Mouse (Mus musculus) gastrocnemius, postnatal 4 days (tissue): ENCODE results near the gene Nthl1. TPM values are rescaled to one million over a fixed set of nuclear protein-coding genes. Genes with fewer than 3 reads are reported as not detected.
"Not testable (repeated sequence)": the region's sequence is repeated elsewhere in the genome, so short reads cannot be mapped to it uniquely, and the experiment has no call there.

Experiments used
- DNase-seq, 2 experiments: peaks; one replicate each; pipeline ENCODE4 v3.0.0; 2021 to 2022; ENCODE audit warnings: low spot score in 2 of 2, mixed read lengths in 2 of 2
- total RNA-seq, 2 experiments: library from RNA; stranded (reverse); gene quantifications; 2 replicates each; pipeline ENCODE4 v1.2.3; 2021

Nthl1 gene
- total RNA-seq, 2 experiments from 2014 or later: 7.5 TPM

DNA sequence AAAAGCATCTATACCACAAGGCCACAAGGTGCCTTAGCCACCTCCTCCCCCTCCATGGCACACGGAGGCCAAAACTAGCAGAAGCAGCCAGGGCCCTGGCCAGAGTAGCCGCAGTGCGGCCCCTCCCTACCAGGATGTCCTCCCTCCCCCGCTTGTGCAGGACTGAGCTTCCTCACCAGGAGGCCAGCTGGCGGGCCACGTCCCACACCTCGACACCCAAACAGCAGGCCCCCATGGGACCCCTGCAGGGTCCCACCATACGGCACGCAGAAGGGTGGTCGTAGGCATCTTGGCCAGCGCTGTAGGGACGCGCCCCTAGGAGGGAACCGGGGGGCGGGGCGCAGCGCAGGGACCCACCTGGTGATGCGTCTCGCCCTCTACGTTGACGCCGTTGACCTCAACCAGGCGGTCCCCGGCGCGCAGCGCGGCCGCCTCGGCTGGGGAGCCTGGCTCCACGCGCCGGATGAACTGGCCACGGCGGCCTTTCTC, 17.1 kb downstream of the Nthl1 start:
- DNase-seq: peak in 1 of 2 experiments; percentile 60

DNA sequence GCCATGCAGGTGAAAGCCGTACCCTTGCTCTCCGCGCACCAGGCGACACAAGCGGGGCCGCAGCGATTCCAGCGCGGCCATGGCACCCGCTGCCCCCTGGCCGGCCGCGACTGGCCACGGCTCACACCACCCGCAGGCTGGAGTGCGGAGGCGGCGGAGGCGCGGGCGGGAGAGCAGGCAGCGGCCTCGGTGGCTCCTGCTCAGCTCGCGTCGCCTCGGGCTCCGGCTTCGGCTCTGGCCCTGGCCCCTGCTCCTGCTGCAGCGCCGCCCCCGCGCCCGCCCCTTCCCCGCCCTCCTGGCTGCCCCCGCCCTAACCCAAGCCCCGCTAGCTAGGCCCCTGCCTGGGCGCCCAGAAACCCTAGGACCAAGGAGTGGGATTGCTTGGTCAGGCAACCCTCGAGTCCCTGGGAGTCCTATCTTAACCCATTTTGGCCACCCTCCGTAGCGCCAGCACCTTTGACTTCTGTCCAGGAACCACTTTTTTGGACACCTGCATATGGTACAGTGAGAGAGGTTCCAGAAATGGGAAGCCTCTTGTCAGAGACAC, 17.7 kb downstream of the Nthl1 start, which contains the start of gene Slc9a3r2:
Gene Slc9a3r2 (minus strand): TSS at position 258 of the 547 bp plus-strand sequence.
- peak in 1 of 2 experiments; percentile 72 for DNase-seq

DNA sequence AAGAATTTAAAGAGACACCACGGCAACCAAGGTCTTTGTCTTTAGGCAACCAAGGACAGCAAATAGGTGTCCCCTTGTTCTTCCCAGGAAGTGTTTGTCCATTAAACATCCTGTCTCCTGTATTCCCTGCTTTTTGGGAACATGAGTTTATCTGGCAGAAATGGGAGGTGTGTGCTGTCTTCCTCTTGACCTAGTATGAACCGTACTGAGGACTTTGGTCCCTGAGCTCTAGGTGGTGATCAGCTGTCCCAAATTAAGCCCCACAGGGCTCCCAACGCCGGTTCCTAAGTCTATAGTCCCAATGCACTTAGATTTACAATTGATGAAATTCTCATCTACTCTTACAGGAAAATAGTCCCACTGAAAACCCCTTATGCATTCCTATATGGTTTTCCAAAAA, 18.3 kb downstream of the Nthl1 start:
- DNase-seq: no peak

GRCm38 (mm10) chr17:24651835-24652234, 19.4 kb downstream of the Nthl1 start:
- DNase-seq: no peak

DNA sequence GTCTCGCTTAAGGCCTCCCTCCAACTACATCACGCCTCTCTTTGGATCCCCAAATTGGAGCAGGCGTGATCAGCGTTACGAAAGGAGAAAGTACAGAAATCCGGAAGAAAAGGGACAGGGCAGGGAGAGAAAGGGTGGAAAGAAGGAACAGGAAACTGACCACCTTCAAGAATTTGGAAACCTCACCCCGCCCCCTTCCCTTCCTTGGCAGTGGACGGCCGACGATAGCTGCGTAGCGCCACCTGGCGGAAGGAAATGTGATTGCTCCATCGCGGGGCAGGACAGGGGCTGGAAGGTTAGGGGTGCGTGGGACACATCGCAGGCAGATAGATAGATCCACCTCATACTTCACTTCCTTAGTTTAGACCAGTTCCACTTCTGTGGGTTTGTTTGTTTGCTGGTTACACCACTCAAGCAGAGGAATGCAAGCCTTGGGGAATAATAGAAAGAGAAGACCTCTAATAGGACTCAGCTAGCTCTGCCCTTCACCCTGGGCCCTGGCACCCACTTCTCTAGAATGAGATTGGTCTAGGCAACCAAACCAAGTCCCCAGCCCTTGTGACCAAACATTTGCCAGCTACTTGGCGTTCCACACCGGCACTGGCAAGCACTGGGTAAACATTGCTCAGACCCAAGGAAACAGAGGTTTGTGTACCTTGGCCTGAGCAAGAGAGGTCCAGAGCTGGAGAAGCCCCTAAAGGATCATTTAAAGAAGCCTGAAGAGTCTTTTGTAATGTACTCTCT, 21.7 kb downstream of the Nthl1 start:
- DNase-seq: peak; percentile 68 to 82

- DNase-seq: no peak
These were observed 22.5 kb downstream of the Nthl1 start for GRCm38 (mm10) chr17:24654969-24655368.

GRCm38 (mm10) chr17:24658017-24658758, 25.7 kb downstream of the Nthl1 start, which contains the start of gene Npw:
Gene Npw, minus strand, starts transcription at chr17:24658457.
- no peak for DNase-seq

- DNase-seq: not testable (repeated sequence)
These were observed 34.5 kb downstream of the Nthl1 start for GRCm38 (mm10) chr17:24667011-24667410.

DNA sequence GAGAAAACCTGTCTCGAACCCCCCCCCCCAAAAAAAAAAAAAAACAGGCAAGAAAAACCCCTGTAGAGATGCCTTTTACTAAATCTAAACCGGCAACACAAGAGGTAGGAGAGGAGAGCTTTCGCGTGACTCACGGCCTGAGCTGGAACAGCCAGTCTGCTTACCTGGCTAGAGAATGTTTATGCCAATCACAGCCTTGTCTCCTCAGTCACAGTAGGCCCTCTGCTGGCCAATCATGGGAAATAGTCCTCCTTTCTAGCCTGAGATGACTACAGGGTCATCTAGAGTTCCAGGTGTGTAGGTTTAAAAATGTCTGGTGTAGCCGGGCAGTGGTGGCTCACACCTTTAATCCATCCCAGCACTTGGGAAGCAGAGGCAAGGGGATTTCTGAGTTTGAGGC, 34.9 kb downstream of the Nthl1 start:
- DNase-seq: no peak

DNA sequence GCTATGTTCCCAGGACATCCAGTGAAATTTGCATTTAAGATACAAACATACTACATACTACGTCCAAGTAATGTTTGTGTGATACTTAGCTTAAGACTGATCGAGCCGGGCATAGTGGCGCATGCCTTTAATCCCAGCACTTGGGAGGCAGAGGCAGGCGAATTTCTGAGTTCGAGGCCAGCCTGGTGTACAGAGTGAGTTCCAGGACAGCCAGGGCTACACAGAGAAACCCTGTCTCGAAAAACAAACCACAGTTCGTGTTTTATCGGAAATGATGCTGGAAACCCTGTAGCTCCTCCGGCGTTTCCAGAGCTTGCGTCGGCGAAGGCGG, 36.7 kb downstream of the Nthl1 start:
- DNase-seq: not testable (repeated sequence)

DNA sequence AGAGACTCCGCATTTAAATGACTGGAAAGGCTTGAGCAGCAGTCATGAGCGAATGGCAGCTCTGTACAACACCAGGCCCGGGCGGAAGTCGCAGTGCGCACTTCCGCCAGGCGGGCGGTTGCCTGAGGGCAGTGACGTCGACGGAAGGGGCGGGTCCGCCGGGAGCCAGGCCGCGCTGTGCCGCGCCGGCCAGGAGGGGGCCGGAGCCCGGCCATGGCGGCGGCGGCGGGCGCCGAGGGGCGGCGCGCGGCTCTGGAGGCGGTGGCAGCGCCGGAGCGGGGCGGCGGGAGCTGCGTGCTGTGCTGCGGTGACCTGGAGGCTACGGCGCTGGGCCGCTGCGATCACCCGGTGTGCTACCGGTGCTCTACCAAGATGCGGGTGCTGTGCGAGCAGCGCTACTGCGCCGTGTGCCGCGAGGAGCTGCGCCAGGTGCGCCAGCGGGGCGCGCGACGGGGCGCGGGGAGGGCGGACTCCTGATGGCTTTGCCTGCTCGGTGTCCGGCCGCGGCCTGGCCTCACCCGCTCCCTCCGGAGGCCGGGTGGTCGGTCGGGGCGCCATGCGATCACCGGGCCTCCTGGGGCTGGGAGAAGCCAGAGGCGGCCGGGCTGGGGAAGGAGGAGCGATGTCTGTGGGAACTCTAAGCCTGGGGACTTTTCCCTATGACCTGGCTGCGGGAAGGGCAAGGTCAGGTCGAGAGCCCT, 37.2 kb downstream of the Nthl1 start, which contains the start of gene Zfp598:
Gene Zfp598 (plus strand): TSS at position 143 of the 701 bp plus-strand sequence.
- peak; percentile 90 to 98 for DNase-seq

DNA sequence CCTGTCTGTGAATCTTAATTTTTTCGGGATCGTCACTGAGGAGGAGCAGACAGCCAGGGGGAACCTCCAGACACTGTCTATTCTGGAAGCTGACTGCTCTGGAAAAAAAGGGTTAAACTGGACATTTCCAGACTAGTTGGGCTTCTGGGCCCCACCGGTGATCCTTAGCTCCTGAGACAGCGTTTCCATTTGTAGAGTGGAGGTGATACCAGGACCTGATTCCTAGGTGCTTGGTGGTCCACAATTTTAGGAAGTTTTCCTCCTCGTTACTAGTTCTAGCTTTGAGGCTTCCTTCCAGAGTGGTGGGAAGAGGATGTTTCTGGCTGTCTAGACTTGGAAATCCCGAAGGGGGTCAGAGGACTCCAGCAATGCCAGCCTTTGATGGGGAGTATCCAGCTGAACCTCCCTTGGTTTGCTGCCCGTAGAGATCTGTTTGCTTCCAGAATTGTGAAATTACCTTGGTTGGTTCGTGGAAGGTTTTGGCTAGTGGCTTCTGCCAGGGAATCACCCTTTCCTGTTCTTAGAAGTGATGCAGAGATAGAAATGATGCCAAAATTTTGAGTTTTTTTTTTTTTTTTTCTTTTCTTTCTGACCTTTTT, 37.9 kb downstream of the Nthl1 start:
- DNase-seq: no peak

DNA sequence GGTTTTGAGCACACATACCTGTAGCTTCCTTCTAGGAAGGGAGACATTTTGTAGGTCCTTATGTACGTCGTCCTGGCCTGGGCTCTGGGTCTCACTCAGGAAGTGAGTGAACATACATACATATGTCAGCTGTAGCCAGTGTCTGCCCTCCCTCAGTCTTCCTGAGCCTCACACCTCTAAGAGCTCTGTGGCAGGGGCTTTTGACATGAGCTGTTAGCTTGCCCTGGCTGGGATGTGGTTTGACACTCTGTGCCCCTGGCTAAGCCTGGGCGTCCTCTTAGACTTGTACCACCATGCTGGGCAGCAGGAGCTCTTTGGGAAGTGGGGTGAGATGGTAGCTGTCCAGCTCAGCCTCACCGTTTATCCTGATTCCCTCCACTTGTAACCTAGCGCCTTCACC, 38.9 kb downstream of the Nthl1 start:
- no peak for DNase-seq

DNA sequence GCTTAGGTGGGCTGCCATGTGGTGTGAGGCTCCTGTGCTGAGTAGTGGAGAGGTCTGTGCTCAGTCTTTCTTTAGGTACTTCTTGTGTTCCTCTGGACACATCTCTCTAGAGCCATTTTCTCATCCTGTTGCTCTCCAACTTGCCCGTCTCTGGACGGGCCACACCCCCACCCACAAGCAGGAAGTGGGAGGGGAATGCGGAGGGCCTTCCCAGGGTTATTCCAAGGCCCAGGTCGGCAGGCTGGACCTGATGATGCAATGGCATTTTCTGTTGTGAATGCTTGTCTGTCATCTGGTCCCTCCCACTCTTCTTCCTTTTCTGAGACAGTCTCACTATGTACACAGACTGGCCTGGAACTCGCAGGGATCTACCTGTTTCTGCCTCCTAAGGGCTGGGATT, 39.7 kb downstream of the Nthl1 start:
- no peak for DNase-seq

GRCm38 (mm10) chr17:24674277-24674676, 41.8 kb downstream of the Nthl1 start:
- no peak for DNase-seq

- peak; percentile 54 to 74 for DNase-seq
These were observed 43.7 kb downstream of the Nthl1 start for GRCm38 (mm10) chr17:24676187-24676586.

DNA sequence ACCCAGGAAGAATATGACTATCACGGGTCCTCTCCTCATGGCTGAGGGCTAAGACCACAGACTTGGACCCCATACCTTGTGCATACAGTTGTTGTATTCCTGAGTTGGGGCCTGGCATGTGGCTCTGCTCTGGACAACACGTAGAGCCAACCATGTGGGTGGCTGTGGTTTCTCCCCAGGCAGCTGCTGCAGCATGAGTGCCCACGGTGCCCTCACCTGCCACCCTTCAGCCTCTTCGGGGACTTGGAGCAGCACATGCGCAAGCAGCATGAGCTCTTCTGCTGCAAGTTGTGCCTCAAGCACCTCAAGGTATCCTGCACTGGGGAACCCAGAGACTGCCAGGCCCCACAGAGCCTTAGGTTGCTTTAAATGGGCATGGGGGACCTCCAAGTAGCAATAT, 44.4 kb downstream of the Nthl1 start:
- DNase-seq: no peak

DNA sequence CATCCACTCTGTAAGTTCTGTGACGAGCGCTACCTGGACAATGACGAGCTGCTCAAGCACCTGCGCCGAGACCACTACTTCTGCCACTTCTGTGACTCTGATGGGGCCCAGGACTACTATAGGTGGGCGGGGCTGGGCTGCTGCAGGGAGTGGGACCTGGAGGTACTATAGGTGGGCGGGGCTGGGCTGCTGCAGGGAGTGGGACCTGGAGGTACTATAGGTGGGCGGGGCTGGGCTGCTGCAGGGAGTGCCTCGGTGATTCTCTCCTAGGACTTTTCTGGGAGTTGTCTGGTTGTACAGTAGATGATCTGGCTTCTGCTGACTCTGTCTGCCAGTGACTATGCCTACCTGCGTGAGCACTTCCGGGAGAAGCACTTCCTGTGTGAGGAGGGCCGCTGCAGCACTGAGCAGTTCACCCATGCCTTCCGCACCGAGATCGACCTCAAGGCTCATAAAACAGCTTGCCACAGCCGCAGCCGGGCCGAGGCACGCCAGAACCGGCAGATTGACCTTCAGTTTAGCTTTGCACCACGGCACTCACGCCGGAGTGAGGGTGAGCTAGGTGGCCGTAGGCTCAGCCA, 45.1 kb downstream of the Nthl1 start:
- DNase-seq: no peak

- DNase-seq: no peak
These were observed 54.0 kb downstream of the Nthl1 start for GRCm38 (mm10) chr17:24686514-24686913.

- DNase-seq: no peak
These were observed 54.7 kb downstream of the Nthl1 start for GRCm38 (mm10) chr17:24687146-24687595.
